Mouse (Mus musculus): Measurements from ENCODE around the gene Ccdc60.
A peak's percentile ranks its signal among the peaks of the same experiment; 100 is the strongest.

Gene Ccdc60

DNA sequence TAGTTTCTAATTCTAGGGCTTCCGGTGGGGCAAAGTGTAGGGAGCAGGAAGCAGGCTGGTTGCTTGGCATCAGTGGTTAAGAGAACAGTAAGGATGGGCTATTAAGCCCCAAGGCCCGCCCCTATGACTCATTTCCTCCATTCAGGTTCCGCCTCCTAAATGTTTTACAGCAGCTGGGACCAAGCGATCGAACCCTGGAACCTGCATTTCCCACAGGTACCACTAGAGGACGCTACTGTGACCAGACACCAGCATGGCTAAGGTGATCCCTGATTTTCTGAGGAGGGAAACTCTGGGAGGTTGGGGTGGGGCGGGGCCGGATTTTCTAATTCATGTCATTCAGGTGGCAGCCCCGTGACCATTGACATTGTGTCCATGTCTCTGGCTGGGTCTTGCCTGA lies 96.1 kb downstream of the Ccdc60 start:
- peak; percentile 92 for DNase-seq (ENCODE audit: low read depth, low spot score)

DNA sequence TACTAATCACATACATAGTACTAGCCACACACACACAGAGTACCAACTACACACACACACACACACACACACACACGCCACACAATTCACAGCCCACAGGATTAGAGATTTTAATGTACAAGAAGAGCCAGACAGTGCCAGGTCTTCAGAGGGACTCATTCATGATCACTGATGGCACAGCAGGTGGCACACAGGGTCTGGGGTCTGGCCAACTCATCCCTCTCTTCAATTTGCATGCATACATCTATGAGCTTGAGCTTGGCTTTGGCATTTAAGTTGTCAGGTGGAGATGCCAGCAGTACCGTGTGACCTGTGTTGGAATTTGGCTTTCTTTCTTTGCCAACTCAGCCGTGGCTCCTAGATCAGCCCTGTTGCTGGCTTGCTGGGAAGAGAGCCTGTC lies 97.2 kb downstream of the Ccdc60 start:
- no peak for DNase-seq (ENCODE audit: low read depth, low spot score)

DNA sequence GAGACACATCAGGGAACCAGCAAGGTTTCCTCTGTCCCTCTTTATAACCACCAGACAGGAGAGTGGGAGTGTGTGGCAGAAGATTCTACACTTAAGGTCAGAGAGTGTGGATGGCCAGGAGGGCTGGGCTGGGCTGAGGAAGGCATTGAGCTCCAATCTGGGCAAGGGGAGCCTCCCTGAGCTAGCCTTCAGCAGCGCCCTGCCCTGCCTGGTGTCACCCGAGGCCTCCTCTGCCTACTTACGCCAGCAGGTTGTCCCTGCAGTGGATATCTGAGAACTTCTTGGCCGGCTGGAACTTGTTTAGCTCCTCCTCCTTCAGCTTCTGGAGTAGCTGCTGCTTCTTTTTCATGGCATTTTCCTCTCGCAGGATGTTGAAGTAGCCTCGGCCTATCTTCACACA lies 99.0 kb downstream of the Ccdc60 start:
- no peak for DNase-seq (ENCODE audit: low read depth, low spot score)

DNA sequence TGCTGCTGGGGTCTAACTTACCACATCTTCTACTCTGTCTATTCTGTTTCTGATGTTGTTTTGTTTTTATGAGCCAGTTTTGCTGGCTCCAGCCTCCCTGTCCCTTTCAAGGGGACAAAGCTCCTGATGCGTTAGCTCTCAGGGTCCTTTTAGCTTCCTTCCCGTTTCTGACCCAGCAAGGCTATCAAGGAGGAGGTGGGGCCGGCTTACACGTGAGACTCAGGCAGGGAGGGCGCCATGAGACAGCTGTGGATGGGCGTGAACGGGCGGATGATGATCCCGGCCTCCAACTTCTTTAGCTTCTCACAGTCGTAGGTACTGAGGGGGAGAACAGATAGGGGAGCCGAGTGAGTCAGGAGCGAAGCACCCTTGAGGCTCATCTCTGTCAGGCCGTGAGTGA lies 108.2 kb downstream of the Ccdc60 start:
- DNase-seq (ENCODE audit: low read depth, low spot score), result peak; percentile 15

DNA sequence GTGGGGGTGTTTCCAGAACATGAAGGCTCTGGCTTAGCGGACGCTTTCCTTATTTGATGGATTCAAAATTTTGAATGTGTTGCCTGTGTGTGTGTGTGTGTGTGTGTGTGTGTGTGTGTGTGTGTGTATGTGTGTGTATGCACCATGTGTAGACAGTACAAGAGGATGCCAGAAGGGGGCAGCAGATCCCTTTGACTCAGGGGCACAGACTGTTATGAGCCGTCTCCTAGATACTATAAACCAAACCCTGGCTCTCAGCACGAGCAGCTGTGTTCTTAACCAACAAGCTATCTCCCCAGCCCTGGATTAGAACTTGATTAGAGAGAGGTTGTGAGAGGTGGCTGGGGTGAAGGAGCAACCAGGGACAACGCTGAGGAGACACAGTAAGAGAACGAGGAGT lies 117.1 kb downstream of the Ccdc60 start:
- DNase-seq (ENCODE audit: low read depth, low spot score), result peak; percentile 68

DNA sequence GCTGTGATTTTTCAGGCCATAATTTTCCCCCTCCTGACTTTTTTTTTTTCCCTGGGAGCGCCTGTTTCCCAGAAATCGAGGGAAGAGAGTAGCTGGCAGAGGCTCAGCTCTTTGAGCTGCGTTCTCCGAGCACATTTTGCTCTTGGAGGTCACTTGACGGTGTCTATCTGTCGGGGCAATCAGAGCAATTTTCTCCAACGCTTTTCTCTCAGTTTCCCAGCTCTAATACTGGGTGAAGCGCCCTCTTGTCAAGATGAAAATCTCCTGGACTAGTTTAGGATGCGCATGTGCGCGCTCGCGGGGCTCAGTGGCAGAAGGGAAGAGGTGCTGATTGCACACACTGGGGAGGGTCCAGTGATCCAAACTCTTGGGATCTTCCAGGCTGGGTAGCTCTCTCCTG lies 121.8 kb downstream of the Ccdc60 start:
- DNase-seq (ENCODE audit: low read depth, low spot score), result no peak

DNA sequence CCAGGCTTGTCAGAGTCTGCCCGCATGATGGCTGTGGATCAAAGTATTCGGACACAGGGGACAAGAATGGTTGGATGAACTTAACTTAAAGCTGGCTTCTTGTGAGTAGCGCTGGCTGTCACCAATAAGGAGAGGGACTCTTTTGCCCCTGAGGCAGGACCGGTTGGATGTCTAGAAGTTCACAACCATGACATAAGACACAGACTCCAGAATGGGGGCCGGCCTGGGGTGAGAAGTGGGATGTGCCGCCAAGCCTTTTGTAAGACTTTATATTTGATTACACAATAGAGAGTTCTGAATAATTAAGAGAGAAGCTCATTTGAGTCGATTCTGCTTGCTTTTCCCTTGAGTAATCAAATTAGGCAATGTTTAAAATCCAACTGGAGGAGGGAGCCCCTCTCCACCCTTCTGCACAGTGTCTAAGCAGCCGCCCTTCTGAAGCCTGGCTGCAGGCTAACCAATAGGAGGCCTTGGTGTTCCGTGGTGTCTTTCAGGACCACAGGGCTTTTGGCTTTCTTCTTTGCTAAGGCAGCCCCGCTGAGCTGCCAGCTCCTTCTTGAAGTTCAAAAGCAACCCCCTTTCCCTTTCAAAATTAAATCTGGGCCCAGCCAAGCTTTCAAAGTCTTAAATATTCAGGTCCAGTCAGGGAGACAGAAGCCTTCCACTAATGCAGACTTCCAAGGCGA lies 123.4 kb downstream of the Ccdc60 start:
- no peak for DNase-seq (ENCODE audit: low read depth, low spot score)

DNA sequence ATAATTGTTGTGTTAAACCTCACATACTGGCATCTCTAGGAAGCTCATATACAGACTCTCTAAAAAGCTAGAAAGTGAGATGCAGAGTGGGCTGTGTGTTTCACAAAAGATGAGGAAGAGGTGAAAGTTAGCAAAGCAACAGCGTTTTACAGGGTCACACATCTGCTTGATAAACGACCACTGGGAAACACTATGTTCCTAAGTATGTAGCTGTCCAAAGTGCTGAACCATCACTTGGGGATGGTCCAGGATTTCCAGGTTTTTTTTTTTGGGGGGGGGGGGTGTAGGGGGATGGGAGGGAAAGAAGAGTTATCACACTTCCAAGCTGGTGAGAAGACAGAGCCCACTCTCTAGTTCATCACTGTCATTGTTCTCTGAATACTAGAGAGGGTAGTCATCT lies 134.0 kb downstream of the Ccdc60 start:
- DNase-seq (ENCODE audit: low read depth, low spot score), result no peak

DNA sequence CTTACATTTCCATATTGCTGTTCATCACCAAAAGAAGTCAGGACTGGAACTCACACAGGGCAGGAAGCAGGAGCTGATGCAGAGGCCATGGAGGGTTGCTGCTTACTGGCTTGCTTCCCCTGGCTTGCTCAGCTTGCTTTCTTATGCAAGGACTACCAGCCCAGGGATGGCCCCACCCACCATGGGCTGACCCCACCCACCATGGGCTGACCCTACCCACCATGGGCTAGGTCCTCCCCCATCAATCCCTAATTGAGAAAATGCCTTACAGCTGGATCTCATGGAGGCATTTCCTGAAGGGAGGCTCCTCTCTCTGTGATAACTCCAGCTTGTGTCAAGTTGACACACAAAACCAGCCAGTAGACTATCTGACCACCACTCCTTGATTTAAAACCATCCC lies 142.3 kb downstream of the Ccdc60 start:
- peak; percentile 55 for DNase-seq (ENCODE audit: low read depth, low spot score)

DNA sequence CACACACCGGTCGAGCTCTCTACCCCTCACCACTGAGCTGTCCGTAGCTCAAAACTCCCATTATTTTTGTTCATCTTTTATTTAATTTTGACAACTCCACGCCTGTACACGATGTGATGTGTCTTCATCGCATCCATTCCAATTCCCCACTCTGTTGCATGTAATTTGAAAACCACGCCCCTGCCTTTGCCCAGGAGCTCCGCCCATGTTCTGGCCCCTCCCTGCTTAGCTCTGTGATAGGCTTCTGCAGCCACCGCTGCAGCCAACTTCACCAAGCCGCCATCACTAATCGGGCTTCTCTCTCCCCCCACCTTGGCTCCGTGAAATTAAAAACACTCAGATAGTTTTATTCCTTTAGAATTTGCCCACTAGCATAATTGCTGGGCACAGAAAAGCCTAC lies 144.1 kb downstream of the Ccdc60 start:
- DNase-seq (ENCODE audit: low read depth, low spot score), result peak; percentile 75

DNA sequence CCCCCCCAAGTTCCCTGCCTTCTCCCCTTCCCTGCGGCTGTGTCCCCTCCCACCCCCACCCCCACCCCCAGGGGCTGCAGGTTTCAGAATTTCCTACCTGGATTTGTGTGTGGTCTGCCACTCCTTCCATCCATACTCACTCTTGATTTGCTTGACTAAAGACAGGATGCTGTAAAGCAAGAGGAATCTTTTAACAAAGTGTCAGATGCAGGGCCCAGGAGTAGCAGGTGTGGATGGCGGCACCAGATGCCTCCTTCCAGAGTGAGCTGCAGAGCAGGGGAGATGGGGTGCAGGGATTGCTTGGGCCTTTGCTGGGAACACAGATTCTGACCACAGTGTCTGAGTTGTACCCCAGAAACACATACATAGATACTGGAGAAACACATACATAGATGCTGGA lies 148.1 kb downstream of the Ccdc60 start:
- peak; percentile 40 for DNase-seq (ENCODE audit: low read depth, low spot score)

DNA sequence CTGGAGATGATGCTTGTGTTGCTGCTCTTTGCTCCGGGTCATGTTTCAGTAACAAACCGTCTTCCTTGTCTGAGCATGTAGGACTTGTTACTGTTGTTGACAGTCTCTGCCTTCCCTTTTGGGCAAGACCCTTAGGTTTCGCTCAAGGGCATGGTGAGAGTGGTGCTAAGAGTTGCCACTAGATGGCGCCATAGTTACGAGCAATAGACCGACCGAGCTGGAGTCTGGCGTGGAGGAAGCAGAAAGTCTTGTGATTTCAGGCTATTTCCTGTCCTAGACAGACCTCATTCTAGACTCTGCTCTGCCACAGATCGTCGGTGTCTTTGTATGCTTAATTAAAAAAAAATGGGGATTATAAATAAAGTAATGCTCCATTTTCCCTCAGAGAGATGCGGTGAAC lies 165.4 kb downstream of the Ccdc60 start:
- peak; percentile 89 for DNase-seq (ENCODE audit: low read depth, low spot score)

DNA sequence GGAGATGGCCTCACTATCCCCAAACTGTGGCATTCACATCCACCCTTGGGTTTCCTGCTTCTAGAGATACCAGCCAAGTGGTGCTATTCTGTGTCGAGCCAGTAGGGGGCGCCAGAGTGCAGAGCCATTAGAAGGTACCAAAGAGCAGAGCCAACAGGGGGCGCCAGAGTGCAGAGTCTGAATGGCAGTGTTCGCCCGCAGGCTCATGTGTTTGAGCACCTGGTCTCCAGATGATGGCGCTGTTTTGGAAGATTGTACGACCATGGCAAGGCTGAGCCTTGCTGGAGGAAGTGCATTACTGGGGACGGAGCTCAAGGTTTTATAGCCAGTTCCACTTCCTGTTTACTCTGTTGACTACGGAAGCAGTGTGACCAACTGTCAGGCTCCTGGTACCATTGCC lies 172.2 kb downstream of the Ccdc60 start:
- DNase-seq (ENCODE audit: low read depth, low spot score), result peak; percentile 81

DNA sequence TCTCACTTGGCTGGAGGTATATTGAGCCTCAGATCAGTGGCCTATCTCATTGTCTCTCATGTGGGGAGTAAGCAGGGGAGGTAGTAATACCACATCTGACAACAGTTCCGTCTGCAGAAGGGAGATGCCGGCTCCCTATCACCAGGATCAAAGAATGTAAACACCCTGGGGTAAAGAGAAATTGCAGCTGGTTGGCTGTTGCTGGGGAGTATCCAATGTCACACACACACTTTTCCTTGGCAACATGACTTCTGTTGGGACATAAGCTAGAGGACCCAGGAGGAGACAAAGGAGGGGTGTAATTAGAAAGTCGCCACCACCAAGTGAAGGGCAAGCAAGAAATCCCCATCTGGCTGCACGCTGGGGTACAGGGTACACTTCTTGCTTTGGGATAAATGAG lies 172.7 kb downstream of the Ccdc60 start:
- DNase-seq (ENCODE audit: low read depth, low spot score), result no peak

DNA sequence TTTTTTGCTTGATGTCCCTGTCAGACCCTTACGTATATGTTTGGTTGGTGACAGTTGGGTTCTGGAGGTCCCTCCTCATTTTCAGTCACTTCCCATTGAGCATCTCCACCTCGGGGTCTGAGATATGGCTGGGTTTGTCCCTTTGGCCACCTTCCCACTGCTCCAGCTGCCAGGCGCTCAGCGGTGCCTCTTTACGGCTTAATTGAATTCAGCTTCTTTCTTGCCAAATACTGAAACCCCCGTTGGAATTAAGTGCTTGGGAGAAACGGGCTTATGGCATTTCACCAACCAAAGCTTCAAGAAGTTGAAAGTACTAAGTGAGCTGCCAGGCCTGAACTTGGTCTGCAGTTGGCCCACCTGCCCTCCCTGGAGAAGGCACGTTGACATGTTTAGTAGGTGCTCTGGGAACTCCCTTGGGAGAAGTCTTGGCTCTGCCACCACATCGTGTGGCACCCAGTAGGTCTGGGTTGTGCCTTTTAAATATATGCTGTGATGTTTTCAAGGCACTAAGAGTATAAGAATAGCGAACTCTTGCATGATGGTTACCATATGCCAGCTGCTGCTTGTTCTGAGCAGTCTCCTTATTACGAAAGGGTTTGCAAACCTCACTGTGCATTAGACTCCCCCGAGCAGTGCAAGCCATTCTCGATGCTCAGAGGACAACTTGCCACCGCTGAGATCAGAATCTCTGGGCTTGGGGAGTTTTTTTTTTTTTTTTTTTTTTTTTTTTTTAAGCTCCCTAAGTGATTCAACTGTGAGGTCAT lies 173.5 kb downstream of the Ccdc60 start:
- no peak for DNase-seq (ENCODE audit: low read depth, low spot score)

DNA sequence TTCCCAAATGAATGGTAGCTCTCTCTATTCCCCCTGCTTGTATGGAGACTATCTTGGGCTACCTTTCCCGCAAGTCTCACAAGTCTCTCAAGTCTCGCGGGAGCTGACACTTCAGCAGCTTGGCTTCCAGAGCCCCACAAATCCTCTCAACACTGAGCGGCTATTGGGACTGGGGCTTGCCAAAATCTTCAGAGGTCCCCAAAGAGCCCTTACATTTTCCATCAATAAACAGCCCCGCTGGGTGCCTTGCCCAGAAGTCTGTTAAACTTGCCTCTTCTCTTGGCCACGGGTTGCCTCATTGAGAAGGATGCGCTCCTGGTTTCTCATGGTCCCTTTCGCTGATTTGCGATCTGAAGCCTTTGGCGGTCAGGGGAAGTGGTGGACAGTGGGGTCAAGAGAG lies 180.1 kb downstream of the Ccdc60 start:
- DNase-seq (ENCODE audit: low read depth, low spot score), result peak; percentile 24

DNA sequence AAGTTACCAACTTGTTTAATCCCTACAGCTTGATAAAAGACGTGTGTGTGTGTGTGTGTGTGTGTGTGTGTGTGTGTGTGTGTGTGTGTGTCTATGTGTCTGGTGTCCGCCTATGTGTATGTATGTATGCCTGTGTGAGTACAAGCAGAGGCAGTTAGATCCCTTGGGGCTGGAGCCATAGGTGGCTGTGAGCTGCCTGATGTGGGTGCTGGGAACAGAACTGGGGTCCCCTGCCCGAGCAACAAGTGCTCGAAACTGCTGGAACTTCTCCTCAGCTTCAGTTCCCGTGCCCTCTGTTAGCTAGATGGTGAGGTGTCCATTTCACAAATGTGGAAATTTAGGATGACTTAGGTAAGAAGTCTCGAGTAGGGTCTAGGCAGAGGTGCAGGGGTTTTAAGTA lies 204.6 kb downstream of the Ccdc60 start:
- DNase-seq (ENCODE audit: low read depth, low spot score), result no peak

DNA sequence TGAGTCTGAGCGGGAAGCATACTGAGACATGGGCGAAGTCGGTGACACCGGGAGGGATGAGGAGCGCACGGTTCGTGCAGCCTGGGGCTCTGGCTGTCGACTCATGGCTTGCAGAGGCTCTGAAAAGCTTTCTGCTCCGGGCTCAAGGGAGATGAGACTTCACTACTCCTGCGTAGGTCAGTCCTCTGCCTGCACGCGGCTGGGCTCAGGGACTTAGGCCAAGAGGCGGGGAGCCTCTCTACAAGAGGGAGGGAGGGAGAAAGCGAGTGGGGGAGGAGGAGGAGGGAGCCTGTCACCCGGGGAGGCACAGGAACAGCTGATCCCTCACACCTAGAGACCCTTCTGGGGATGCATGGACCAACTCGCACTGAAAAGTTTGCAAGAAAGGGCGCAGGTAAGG lies 205.7 kb downstream of the Ccdc60 start, which contains the start of gene Tmem233:
Tmem233 (minus strand) TSS at position 164 of the 400 bp plus-strand sequence.
- no peak for DNase-seq (ENCODE audit: low read depth, low spot score)

DNA sequence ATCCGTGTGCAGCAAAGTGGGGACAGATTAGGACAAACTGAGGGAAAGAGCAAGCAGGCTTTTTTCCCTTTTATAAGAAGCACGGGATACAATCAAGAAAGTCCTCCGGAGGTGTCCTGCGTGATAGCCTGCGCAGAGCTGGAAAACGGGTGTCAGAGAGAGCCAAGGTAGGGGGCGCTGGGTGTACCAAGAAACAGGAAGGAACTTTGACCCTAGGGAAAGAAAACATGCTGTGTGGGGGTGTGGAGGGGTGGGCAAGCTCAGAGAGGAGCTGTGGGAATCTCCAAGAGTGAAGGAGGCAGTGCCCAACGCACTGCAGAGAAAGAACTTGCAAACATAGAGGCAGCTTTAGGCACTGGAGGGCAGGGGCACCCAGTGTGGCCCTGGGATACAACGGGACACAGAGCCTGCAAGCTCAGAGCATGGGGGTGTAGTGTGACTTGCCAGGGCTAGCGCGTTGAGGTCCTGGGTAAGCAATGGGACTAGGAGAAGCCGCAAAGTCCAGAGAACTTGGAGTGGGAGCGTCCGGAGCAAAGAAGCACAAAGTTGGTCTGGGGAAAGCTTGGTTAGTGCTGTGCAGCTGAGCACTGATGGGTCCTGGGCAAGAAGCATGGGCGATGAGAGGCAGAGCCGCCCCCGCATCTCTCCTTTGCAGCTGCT lies 206.4 kb downstream of the Ccdc60 start:
- DNase-seq (ENCODE audit: low read depth, low spot score), result peak; percentile 15

DNA sequence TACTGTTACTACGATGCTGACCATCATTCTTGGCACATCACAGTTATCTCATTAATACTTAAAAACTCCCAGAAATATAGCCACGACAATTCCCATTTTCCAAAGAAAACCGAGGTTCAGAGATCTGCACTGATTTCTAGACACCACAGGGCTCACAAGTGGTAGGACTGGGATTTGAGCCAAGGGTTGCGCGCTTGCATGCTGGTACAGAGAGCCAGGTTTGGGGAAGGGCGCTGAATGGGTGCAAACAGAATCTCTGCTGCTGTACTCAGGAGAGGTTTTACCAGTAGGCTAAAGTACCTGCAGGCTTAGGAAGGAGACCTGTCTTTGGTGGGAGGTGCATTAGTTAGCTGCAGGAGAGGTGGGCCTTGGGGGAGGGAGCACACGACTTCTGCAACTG lies 207.2 kb downstream of the Ccdc60 start:
- no peak for DNase-seq (ENCODE audit: low read depth, low spot score)

DNA sequence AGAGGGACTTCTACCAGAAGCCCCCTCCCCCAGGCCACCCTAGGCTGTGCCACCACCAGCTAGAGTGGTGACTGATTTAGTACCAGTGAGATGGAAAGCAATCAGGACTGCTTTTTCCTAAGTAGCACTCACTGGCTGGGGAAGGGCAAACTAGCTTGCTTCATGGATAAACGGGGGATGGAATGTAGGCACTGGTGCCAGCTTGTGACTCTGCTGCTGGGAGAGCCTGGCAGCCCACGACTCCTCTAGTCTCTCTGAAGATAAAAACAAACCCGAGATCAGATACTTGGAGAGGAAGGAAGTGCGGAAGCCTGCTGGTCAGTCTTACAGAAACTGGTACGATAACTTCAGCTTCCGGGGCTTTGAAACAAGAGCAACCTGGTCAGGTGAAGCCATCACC lies 208.0 kb downstream of the Ccdc60 start:
- no peak for DNase-seq (ENCODE audit: low read depth, low spot score)

All from R1 (cell line).